Mouse (Mus musculus) Patski (cell line): Measurements from ENCODE around the gene Atg9a. TPM values are rescaled to one million over a fixed set of nuclear protein-coding genes. Genes with fewer than 3 reads are reported as not detected.

Source experiments
- ATAC-seq: fragments of 100-300 bp; one replicate; pipeline ENCODE4 v1.8.0; 2021
- CTCF ChIA-PET: fragments of 350-600 bp; sonication (Branson Sonifier 250); formaldehyde crosslinking; loops from one replicate; lab custom pipeline; 2022; ENCODE audit warnings: inconsistent platforms; lab: Charles Lee
- POLR2A ChIA-PET: fragments of 350-600 bp; sonication (Branson Sonifier 250); formaldehyde crosslinking; loops from one replicate; lab custom pipeline; 2022; ENCODE audit warnings: antibody characterized with exemption, inconsistent platforms; lab: Charles Lee
- DNase-seq: peaks from one replicate; pipeline ENCODE4 v3.0.0-alpha.2; 2011; ENCODE audit warnings: low read depth, low spot score
- H3K27me3 ChIP-seq: fragments of 371-371 bp; one replicate; pipeline ENCODE4 v1.5.1; 2021
- CTCF ChIP-seq: fragments of 100-300 bp; IDR thresholded peaks from one replicate; pipeline ENCODE4 v1.5.1; 2021
- in situ Hi-C: fragments of 300-500 bp; cut with MboI; formaldehyde crosslinking; loops from 3 replicates; pipeline ENCODE4 v1.11.1; 2018; ENCODE audit warnings: low pct_unique_long_range_greater_than_20kb, mixed read lengths
- polyA plus RNA-seq: library from polyadenylated mRNA; unstranded; gene quantifications from one replicate; pipeline ENCODE4 v1.2.3, GENCODE M21; 2021

Gene Atg9a
- polyA plus RNA-seq, 1 experiment from 2014 or later = 33.2 TPM

DNA sequence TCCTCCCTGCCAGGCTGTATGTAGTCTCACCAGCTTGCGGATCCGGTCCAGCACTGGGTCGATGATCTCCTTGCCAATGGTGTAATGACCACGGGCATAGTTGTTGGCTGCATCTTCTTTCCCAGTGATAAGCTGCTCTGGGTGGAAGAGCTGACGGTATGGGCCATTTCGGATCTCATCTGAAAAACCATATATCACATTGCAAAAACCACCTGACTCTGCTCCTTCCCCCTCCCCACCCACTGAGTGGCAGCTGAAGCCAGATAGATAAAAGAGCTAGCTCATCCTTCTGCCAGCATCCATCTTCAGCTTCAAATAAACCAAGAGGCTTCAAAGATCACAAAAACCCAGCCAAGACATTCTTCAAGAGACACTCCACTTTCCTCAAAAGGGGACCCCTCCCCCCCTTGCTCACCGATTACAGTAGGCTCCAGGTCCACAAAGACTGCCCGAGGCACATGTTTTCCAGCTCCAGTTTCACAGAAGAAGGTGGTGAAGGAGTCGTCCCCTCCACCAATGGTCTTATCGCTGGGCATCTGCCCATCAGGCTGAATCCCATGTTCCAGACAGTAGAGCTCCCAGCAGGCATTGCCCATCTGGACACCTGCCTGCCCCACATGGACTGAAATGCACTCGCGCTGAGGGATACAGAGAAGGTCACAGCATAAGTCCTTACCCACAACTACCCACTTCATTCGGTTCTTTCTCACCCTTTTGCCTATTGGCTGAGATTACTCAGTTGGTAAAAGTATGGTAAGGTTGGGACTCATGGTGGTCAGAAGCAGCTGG, 25.0 kb upstream of the Atg9a start:
- in situ Hi-C loops = no loop called here
- no peak for TF ChIP-seq CTCF
- CTCF ChIA-PET = interaction anchor here (1.1 to 1.2 kb wide), 2 partner anchors 17 to 37 kb away, joined by 3 to 4 read pairs; no protein-coding TSS in a partner anchor

DNA sequence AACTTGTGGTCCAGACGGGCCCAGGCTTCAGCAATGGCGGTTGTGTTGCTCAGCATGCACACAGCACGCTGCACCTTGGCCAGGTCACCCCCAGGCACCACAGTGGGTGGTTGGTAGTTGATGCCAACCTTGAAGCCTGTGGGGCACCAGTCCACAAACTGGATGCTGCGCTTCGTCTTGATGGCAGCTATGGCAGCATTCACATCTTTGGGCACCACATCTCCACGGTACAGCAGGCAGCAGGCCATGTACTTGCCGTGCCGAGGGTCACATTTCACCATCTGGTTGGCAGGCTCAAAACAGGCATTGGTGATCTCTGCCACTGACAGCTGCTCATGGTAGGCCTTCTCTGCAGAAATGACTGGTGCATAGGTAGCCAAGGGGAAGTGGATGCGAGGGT, 23.8 kb upstream of the Atg9a start:
- TF ChIP-seq CTCF = no peak
- in situ Hi-C loops = no loop called here
- DNase-seq = no peak
- no peaks in the 10 kb centered on the region for H3K27me3 ChIP-seq
- no peak for ATAC-seq
- ChIA-PET CTCF (interaction anchor here (1.2 kb wide), 1 partner anchor 20 kb away, joined by 3 read pairs; the partner anchor contains the start of gene Dnajb2), POLR2A (no interaction called here)

More for the DNA sequence above, 25.0 kb upstream of the Atg9a start:
- no peak for ATAC-seq
- no peaks in the 10 kb centered on the region for H3K27me3 ChIP-seq
- DNase-seq = no peak
- POLR2A ChIA-PET = interaction anchor here (1.8 to 2.9 kb wide), 2 partner anchors 19 to 22 kb away, joined by 5 to 13 read pairs; partner anchors contain the start of gene Dnajb2

DNA sequence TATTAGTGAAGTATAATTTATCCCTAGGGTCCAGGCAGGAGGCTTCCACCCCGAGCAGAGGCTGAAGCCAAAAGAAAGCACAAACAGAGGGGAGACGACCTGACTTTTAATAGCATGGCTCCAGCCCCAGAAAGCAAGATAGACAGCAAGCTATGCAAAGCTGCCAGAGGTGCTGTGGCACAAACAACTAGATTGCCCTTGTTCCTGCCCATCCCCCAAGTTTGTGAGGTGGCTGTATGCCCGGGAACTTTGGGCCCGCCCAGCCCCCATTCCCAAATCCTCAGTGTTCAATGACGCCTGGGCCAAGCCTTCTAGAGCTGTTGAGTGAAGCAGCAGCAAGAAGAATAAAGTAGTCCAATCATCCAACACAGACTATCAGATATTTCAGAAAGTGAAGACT, 22.9 kb upstream of the Atg9a start:
- ATAC-seq (no peak), DNase-seq (no peak)
- CTCF ChIA-PET = interaction anchor here (0.9 to 2.2 kb wide), 3 partner anchors 20 to 37 kb away, joined by 3 to 6 read pairs (median 4); no protein-coding TSS in a partner anchor
- TF ChIP-seq CTCF = no peak
- in situ Hi-C loops = no loop called here
- POLR2A ChIA-PET = interaction anchor here (1.5 kb wide), 1 partner anchor 21 kb away, joined by 8 read pairs; the partner anchor contains the start of gene Dnajb2
- no peaks in the 10 kb centered on the region for H3K27me3 ChIP-seq

DNA sequence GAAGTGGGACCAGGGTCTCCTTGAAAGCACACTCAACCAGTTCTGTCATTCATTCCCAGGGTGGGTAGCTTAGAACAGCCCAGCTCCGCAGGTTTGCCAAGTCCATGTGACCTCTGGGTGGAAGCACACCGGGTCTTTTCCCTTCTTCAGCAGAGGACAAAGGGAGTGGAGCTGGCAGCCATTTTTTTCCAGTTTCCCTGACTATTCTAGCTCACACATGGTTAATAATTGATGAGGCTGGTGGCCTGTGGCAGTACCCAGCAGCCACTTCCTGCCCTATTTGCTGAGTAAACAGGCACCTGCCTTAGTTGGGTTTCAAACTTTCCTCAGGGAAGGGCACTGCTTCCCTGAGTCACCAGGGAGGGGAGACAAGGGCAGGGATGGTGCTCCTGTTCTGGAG, 22.4 kb upstream of the Atg9a start:
- peak; percentile 86 for ATAC-seq
- TF ChIP-seq CTCF = no peak
- in situ Hi-C loops = no loop called here
- DNase-seq = peak; percentile 79
- no peaks in the 10 kb centered on the region for H3K27me3 ChIP-seq
- ChIA-PET CTCF (interaction anchor here (0.9 to 2.2 kb wide), 3 partner anchors 21 to 37 kb away, joined by 3 to 6 read pairs (median 4); no protein-coding TSS in a partner anchor), POLR2A (interaction anchor here (1.5 to 1.7 kb wide), 2 partner anchors 22 kb away, joined by 7 to 8 read pairs; partner anchors contain the start of genes Ankzf1, Atg9a and Dnajb2)

DNA sequence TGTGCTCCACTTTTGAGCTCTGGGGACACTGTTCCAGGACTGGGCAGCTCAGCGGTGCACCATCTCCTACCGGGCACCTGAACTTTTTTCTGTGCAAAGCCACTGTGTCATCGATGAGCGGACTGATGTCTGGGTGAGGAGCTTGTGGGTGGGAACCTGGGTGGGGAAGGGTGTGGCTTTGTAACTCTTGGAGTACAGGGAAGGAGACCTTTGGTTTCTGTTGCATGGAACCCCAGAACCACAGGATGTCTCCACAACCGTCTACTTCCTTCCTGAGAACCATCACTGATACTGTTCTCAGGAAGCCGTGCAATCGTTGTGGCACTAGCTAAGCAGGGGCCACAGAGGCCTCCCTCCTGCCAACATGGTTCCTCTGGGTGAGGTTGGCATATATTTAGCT, 21.1 kb upstream of the Atg9a start:
- CTCF ChIA-PET = interaction anchor here (2.2 kb wide), 1 partner anchor 38 kb away, joined by 6 read pairs; no protein-coding TSS in a partner anchor
- ATAC-seq (no peak), DNase-seq (no peak)
- in situ Hi-C loops = no loop called here
- no peaks in the 10 kb centered on the region for H3K27me3 ChIP-seq
- POLR2A ChIA-PET = interaction anchor here (1.7 kb wide), 1 partner anchor 21 kb away, joined by 7 read pairs; the partner anchor contains the start of genes Ankzf1 and Atg9a
- no peak for TF ChIP-seq CTCF

DNA sequence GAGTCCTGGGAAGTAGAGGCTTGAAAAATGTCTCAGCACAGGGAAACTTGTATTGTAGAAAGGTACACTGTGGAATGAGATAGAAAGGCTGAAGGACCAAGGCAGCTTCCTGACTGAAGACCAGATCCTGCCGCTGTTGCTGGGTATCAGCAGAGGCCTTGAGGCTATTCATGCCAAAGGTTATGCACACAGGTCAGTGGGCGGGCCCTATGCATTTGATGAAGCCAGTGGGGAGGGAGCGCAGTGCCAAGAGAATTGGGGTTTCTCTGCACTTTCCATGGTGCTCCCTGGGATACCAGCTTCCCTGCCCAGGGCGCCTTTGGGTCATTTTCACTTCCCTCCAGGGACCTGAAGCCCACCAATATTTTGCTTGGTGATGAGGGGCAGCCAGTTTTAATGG, 20.5 kb upstream of the Atg9a start:
- ATAC-seq = no peak
- ChIA-PET CTCF (no interaction called here), POLR2A (no interaction called here)
- no peak for DNase-seq
- in situ Hi-C loops = no loop called here
- no peak for TF ChIP-seq CTCF
- H3K27me3 ChIP-seq = no peaks in the 10 kb centered on the region

DNA sequence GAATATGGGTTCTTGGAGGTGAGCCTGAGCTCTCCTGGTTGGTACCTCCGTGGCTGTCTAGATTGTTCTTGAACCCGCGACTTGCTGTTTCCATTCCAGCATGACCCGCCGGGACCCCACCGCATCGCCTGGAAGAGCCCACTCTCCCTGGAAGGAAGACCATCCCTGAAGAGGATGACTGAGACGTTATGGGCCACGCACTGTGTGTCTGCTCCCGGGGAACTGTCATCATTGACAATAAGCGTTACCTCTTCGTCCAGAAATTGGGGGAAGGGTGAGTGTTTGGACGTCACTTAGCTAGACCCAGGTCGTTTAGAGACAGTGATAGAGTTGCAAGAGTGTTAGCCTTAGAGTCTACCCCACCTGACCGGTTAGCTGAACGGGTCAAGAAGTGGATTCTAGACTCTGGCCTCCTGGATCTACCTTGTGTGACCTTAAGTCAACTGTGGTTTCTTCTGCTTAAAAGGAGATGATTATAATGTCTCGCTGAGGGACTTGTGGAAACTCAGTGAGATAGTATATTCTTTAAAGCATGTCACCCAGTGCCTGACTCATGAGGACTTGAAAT, 19.2 kb upstream of the Atg9a start:
- DNase-seq (no peak), ATAC-seq (no peak)
- ChIA-PET CTCF (interaction anchor here (1.0 kb wide), 1 partner anchor 40 kb away, joined by 3 read pairs; no protein-coding TSS in a partner anchor), POLR2A (interaction anchor here (0.9 to 1.3 kb wide), 2 partner anchors 26 to 38 kb away, joined by 3 read pairs; no protein-coding TSS in a partner anchor)
- in situ Hi-C loops = no loop called here
- no peaks in the 10 kb centered on the region for H3K27me3 ChIP-seq
- TF ChIP-seq CTCF = no peak

DNA sequence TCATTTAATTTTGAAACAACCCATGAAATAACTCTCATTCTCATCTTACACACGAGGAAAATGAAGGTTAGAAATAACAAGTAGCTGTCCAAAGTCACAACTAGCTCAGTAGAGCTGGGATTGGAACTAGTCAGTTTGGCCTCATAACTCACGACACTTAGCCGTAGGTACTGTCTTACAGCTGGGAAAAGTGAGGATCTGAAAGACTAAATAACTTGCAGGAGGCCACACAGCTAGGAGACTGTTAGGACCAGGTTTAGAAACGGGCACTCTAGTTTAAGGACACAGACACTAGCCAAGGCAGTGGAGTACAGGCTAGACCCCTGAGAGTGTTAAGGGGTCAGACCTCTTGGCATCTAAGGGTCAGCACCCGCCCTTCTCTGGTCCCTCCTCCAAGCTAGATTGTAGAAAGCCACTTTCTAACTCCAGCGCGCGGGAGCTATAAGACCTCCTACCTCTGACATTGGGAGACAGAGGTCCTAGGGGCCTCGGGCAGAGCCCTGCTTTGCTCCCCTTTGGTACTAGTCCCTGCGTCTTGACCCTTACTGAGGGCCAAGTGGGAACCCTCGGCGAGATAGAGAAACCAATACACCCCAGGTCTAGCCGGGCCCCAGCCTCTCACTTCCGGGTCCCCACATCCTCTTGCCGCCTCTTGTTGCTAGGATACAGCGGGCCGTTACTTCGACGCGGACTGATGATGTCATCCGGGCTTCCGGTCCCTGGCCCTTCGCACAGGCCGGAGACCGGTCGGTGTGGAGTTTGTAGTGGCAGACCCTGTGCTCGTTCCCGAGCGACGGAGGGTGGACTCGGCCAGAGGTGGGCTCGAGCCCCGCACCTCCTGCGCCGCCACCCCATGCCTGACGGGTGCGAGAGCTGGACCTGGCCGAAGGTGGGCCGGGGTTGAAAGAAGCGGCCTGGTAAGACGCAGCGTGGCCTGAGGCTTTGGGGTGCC, 18.4 kb upstream of the Atg9a start, which contains the start of the genes Glb1l and Stk16:
Gene Glb1l, minus strand, starts transcription at position 678 of the 952 bp plus-strand sequence.
Gene Stk16, plus strand, starts transcription at position 703 of the 952 bp plus-strand sequence.
- DNase-seq (peak; percentile 84), ATAC-seq (peak; percentile 48)
- no peaks in the 10 kb centered on the region for H3K27me3 ChIP-seq
- ChIA-PET CTCF (interaction anchor here (0.9 to 1.0 kb wide), 3 partner anchors 9 to 41 kb away, joined by 3 to 4 read pairs (median 3); partner anchors contain the start of gene Tuba4a), POLR2A (interaction anchor here (0.9 to 1.3 kb wide), 3 partner anchors 27 to 38 kb away, joined by 3 read pairs; no protein-coding TSS in a partner anchor)
- TF ChIP-seq CTCF = no peak
- in situ Hi-C loops = no loop called here

DNA sequence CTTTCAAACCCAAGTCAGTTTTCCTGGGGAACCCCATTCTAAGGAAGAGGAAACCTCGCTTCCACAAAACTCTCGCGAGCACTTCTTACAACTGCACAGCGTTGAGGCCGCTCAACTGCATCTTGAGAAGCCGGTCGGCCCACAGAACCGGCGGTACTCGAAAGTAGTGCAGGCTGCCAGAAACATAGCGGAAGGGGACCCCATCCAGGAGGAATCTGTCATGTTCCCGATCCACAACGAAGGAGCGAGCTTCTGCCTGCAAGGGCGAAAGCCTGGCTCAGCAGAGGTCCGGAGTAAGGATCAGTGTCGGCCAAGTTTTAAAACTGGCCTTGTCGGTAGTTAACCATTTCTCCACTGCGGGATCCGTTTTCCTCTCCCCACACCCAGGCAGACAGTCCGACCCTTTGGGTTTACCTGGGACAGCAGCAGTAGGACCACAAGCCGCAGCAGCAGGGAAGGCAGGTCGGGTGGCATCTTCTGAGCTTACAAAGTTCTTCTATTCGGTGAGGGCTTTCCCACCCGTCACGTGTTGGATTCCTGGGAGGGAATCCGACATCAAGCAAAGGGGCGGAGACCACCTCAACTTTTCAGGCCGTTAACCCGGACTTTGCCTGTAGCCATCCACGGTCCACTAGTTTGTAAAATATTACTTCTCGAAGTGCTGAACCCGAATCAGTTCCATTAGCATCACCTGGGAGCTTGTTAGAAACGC, 17.1 kb upstream of the Atg9a start:
- in situ Hi-C loops = no loop called here
- POLR2A ChIA-PET = interaction anchor here (0.9 to 1.1 kb wide), 4 partner anchors 9 to 85 kb away, joined by 3 to 4 read pairs (median 3); no protein-coding TSS in a partner anchor
- CTCF ChIA-PET = interaction anchor here (1.0 to 1.3 kb wide), 3 partner anchors 9 to 43 kb away, joined by 3 to 6 read pairs (median 5); no protein-coding TSS in a partner anchor
- no peak for TF ChIP-seq CTCF
- peak; percentile 27 for ATAC-seq
- no peaks in the 10 kb centered on the region for H3K27me3 ChIP-seq
- DNase-seq = no peak
